Mouse (Mus musculus): ENCODE measurements around the gene Nf1.

DNA sequence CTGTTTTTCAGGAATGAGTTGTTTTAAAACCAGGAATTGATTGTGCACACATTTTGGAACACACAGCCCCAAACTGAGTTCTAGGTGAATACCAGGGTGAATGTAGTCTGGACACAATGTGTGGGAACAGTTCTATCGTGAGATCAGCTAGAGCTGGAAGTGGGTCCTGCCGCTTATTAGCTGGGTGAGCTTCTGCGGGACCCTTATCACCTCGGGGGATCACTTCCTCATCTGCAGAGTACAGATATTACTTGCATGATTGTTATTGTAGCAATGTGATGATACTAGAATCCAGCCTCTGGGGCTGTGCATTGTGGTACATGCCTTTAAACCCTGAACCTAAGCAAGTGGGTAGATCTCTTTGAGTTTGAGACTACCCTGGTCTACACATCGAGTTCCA lies 29.0 kb upstream of the Nf1 start:
- TF ChIP-seq CTCF (IDR thresholded peaks at IDR 0.05; ENCODE audit: low read depth) (no peak), EP300 (IDR thresholded peaks at IDR 0.05; ENCODE audit: low read depth) (no peak)

Measured in heart, postnatal 0 days (tissue).